Comparison of ENCODE assay signal across 26 mouse cellular contexts in genomic region chr7:111492242-111492949, GRCm38 (mm10).
DNase-seq lines count a peak whose midpoint lies in the region; ATAC-seq lines count a peak whose summit lies in the region.
"Had no signal": no experiment of that assay in that cellular context is flagged by ENCODE, and none has a peak within 500 bp of the region (broad histone marks: within the 10 kb centered on the region; RNA-seq: fewer than 3 reads in every experiment).

No protein-coding gene starts in this region.

- no peak overlapping the region for H3K27ac ChIP-seq in kidney, embryonic 15.5 days
- H3K27ac ChIP-seq in forebrain, embryonic 11.5 days (ENCODE audit: low read depth, low read length) = no peak overlapping the region
- H3K27ac ChIP-seq: hindbrain, embryonic 13.5 days; limb, embryonic 15.5 days; liver, embryonic 13.5 days; macrophage; midbrain, embryonic 13.5 days had no signal

- no peak overlapping the region for H3K4me2 ChIP-seq in kidney, embryonic 15.5 days
- no peak overlapping the region for H3K4me2 ChIP-seq in forebrain, embryonic 11.5 days (ENCODE audit: low read depth, low read length, severe bottlenecking)
- H3K4me2 ChIP-seq: hindbrain, embryonic 13.5 days; limb, embryonic 15.5 days; liver, embryonic 13.5 days; midbrain, embryonic 13.5 days had no signal

- H3K9me3 ChIP-seq in kidney, embryonic 15.5 days (replicated peaks) = no peaks in the 10 kb centered on the region
- no peaks in the 10 kb centered on the region for H3K9me3 ChIP-seq in forebrain, embryonic 11.5 days (ENCODE audit: control insufficient read depth, low read length)
- H3K9me3 ChIP-seq: hindbrain, embryonic 13.5 days; limb, embryonic 15.5 days; liver, embryonic 13.5 days; midbrain, embryonic 13.5 days had no signal

- H3K36me3 ChIP-seq in kidney, embryonic 15.5 days = no peaks in the 10 kb centered on the region
- no peaks in the 10 kb centered on the region for H3K36me3 ChIP-seq in forebrain, embryonic 11.5 days (ENCODE audit: control insufficient read depth, insufficient read depth, low read length)
- H3K36me3 ChIP-seq: G1E; hindbrain, embryonic 13.5 days; limb, embryonic 15.5 days; liver, embryonic 13.5 days; midbrain, embryonic 13.5 days had no signal

- peak; percentile 13 for DNase-seq in embryo, embryonic 10.5 days (ENCODE audit: low spot score)
- no peak for DNase-seq in embryo, embryonic 9.5 days (ENCODE audit: extremely low spot score)
- no peak for DNase-seq in kidney, adult 11 months
- peak; percentile 74 for DNase-seq in adrenal gland, adult 2 months
- peak; percentile 9 for DNase-seq in adrenal gland, postnatal 25 days
- no peak for DNase-seq in forebrain, embryonic 11.5 days (ENCODE audit: low spot score)
- no peak for DNase-seq in retina, postnatal 1 day
- DNase-seq: cerebellum, adult 11-12 months; cerebellum, adult 9-11 months; heart, postnatal 4 days; kidney, postnatal 25 days; left cerebral cortex, postnatal 4 days; liver, embryonic 13.5 days; lung, adult 2 months; lung, postnatal 10 days; right cerebral cortex, adult 18-20 months; spleen, adult 18-20 months; thymus, postnatal 14 days had no signal

- no peak overlapping the region for H3K4me3 ChIP-seq in kidney, embryonic 15.5 days (replicated peaks)
- H3K4me3 ChIP-seq in forebrain, embryonic 11.5 days (ENCODE audit: low read depth, low read length) = no peak overlapping the region
- H3K4me3 ChIP-seq: hindbrain, embryonic 13.5 days; limb, embryonic 15.5 days; liver, embryonic 13.5 days; midbrain, embryonic 13.5 days had no signal

- peaks cover 21% of the 10 kb centered on the region for H3K27me3 ChIP-seq in kidney, embryonic 15.5 days
- H3K27me3 ChIP-seq in forebrain, embryonic 11.5 days (ENCODE audit: control insufficient read depth, insufficient read depth, low read length) = no peaks in the 10 kb centered on the region
- H3K27me3 ChIP-seq: limb, embryonic 15.5 days; liver, embryonic 13.5 days; midbrain, embryonic 13.5 days had no signal

- 36% methylated on average over 5 of the region's 5 CpGs for WGBS in kidney, embryonic 15.5 days
- 82% methylated on average over 5 of the region's 5 CpGs for WGBS in forebrain, embryonic 11.5 days

- peak; percentile 87 for ATAC-seq in kidney, embryonic 15.5 days (replicated peaks; ENCODE audit: low FRiP score)
- ATAC-seq in forebrain, embryonic 11.5 days (replicated peaks; ENCODE audit: low FRiP score) = no peak
- ATAC-seq: forebrain, embryonic 14.5 days; intestine, embryonic 16.5 days; midbrain, embryonic 13.5 days had no signal

- no peak overlapping the region for H3K9ac ChIP-seq in kidney, embryonic 15.5 days
- no peak overlapping the region for H3K9ac ChIP-seq in forebrain, embryonic 11.5 days (ENCODE audit: low read length)
- H3K9ac ChIP-seq: hindbrain, embryonic 13.5 days; limb, embryonic 15.5 days; liver, embryonic 13.5 days; midbrain, embryonic 13.5 days had no signal

- peaks cover 14% of the 10 kb centered on the region for H3K4me1 ChIP-seq in kidney, embryonic 15.5 days
- no peaks in the 10 kb centered on the region for H3K4me1 ChIP-seq in forebrain, embryonic 11.5 days (replicated peaks; ENCODE audit: control insufficient read depth, insufficient read depth, low read length)
- H3K4me1 ChIP-seq: limb, embryonic 15.5 days; liver, embryonic 13.5 days had no signal

Comparison
In these comparisons a context has a peak if more than half of its experiments do, and no peak if none do; other contexts are left out.
1. DNase-seq: peak in embryo, embryonic 10.5 days (single experiment), adrenal gland, adult 2 months (single experiment) and adrenal gland, postnatal 25 days (single experiment); none in embryo, embryonic 9.5 days (single experiment), kidney, adult 11 months (single experiment), forebrain, embryonic 11.5 days (single experiment) and retina, postnatal 1 day (single experiment).